Mouse (Mus musculus) heart, adult 18-20 months (tissue): ENCODE measurements around the gene Gm14401. TPM values are rescaled to one million over a fixed set of nuclear protein-coding genes. Genes with fewer than 3 reads are reported as not detected.
A peak's percentile ranks its signal among the peaks of the same experiment; 100 is the strongest.
"Not testable (repeated sequence)": the region's sequence is repeated elsewhere in the genome, so short reads cannot be mapped to it uniquely, and the experiment has no call there.

ENCODE experiments used
- DNase-seq, 2 experiments: peaks; one replicate each; pipeline ENCODE4 v3.0.0; 2021 to 2022; ENCODE audit warnings: mixed read lengths in 1 of 2
- long read RNA-seq, 2 experiments: library from polyadenylated mRNA; stranded (forward); transcript quantifications; one replicate each; pipeline ENCODE4 v2.0.0; 2021
- total RNA-seq, 2 experiments: library from RNA; stranded (reverse); gene quantifications; 2 replicates each; pipeline ENCODE4 v1.2.3; 2021

Gm14401 gene
- total RNA-seq, result under 1 TPM; 0.51 to 0.89 TPM
- long read RNA-seq, experiment 1, result 0 reads
- long read RNA-seq, experiment 2, result 0 reads

DNA sequence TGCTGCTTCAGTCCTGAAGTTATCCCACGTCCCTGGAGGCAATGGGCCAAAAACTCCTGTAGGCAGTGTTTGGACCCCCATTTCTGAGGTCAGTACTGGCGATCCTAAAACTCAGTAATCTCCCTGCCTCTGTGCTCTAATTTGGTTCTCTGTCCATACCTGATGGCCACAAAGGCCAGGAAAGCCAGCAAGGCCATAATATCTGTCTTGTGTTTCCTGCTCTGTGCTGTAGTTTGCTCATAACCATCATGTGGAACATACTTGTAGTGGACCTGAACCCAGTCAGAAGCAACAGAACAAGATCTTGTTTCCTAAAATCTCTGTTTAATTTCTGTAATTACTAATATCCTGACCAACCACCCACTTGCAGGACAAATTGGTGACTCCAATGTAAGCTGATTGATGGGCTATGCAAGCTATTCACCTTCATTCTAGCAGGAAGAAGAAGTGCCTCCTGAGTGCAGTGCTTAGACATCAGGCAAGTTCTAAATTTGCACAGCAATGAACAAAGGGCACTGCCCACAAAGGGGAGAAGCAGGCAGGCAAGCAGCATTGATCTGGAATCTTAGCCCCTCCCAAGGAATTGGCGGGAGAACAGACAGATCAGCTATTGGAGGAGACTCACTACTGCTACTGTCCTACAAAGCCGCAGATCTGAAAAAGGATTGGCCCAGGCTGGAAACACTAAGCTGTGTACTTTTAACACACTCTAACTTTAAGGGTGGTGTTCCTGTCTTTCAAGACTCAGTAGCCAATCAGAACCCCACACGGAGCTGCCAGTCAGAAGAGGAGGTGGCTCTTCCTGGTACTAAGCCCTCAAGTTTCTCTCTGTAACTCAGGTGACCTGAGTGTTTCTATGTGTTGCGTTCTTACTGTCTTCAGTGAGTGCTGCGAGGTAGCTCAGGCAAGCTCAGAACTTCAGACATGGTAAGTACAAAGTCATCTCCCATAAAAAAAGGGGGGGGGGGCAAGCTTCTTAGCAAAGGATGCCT lies at the start of gene Gm14401:
Gene Gm14401, plus strand, starts transcription at position 889 of the 992 bp plus-strand sequence.
- DNase-seq, result peak in 1 of 2 experiments; percentile 9

DNA sequence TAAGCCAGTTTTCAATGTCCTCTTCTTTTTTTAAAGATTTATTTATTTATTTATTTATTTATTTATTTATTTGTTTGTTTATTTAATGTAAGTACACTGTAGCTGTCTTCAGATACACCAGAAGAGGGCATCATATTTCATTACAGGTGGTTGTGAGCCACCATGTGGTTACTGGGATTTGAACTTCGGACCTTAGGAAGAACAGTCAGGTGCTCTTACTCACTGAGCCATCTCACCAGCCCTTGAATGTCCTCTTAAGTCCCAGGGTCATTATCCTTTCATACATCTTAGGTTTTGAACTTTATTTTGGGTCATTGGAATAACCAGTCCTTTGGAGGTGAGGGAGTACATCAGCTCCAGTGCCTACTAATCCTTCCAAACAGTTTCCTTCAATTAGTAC lies 1.3 kb upstream of the Gm14401 start:
- DNase-seq, result not testable (repeated sequence)

DNA sequence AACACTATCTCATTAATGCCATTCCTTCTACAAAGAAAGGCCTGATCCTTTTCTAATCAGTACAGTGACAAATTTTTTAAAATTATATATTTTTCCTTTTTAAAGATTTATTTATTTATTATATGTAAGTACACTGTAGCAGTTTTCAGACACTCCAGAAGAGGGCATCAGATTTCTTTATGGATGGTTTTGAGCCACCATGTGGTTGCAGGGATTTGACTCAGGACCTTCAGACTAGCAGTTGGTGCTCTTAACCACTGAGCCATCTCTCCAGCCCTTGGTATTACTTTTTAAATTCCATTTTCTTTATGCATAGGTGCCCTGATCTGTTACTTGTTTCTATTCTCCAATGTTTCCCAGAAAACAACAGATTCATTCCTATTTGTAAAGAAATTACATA lies 895 bp downstream of the Gm14401 start:
- not testable (repeated sequence) for DNase-seq

DNA sequence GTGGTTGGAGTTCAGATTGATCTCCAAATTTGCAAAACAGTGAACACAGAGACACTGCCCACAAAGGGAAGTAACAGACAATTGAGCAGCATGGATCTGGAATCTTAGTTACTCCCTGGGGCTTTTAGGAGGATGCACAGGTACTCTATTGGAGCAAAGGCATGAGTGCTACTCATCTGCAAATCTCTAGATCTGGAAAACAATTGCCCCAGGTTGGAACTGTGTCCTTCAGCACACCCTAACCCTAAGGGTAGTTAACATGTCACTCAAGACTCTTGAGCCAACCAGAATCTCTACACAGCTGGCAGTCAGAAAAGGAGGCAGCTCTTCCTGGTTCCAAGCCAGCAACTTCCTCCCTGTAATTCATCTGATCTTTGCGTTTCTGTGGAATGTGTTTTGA lies 5.7 kb downstream of the Gm14401 start:
- DNase-seq, result not testable (repeated sequence)

DNA sequence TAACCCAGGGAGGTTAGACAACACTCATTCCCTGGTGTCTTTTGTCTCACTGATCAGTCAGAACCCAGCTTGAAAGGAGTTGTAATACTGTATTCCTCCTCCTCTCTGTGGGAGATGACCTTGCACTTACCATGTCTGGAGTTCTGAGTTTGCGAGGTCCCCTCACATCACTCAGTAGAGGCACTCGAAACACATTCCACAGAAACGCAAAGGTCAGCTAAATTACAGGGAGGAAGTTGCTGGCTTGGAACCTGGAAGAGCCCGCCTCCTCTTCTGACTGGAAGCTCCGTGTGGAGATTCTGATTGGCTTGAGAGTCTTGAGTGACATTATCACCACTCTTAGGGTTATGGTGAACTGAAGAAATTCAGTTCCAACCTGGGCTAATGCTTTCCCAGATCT lies 35.0 kb downstream of the Gm14401 start:
- not testable (repeated sequence) for DNase-seq

DNA sequence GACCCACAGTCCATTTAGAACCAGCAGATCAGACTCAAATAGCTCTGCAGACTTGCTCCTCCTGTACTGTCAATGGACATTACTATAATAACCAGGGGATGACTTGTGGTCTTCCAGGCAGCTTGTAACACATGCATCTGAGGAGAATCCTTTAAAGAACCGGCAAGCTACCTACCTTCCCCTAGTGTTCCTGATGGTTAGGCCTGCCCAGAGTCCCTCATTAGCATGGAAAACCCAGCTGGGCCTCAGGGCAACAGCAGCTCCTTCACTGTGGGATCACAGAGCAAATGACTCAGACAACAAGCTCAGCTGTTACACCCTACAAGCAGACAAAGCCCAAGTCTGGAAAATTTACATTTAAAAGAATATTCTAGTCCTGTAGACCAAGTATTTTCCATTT lies 55.0 kb downstream of the Gm14401 start:
- not testable (repeated sequence) for DNase-seq

Other genes with a start within 250 kb of the Gm14401 start
- not detected for gene Gm14408, start 243.2 kb upstream of the Gm14401 start, total RNA-seq
- gene Gm14296, start 146.5 kb upstream of the Gm14401 start, total RNA-seq, result 1 to 10 TPM; 1.4 to 3.2 TPM
- 10 to 100 TPM; 52.5 to 61.2 TPM for gene Gm14419, start 73.4 kb upstream of the Gm14401 start, total RNA-seq
- gene Gm14410, start 132.1 kb downstream of the Gm14401 start, total RNA-seq, result 10 to 100 TPM; 17.7 to 25.0 TPM
- gene Gm14409, start 192.7 kb downstream of the Gm14401 start, total RNA-seq, result 1 to 10 TPM in 1 of 2 experiments, under 1 TPM in 1; 0.94 to 1.1 TPM
- 1 to 10 TPM in 1 of 2 experiments, under 1 TPM in 1; 0.94 to 1.8 TPM for gene Gm14412, start 250.0 kb downstream of the Gm14401 start, total RNA-seq